Comparison of ENCODE assay signal across 14 mouse cellular contexts in genomic region chr5:74278428-74278827, GRCm38 (mm10).
DNase-seq lines count a peak whose midpoint lies in the region; ATAC-seq and TF ChIP-seq lines count a peak whose summit lies in the region.
"Had no signal": no experiment of that assay in that cellular context is flagged by ENCODE, and none has a peak within 500 bp of the region (broad histone marks: within the 10 kb centered on the region; RNA-seq: fewer than 3 reads in every experiment).

No protein-coding gene starts in this region.

- H3K27me3 ChIP-seq in forebrain, embryonic 11.5 days (ENCODE audit: control insufficient read depth, insufficient read depth, low read length) = no peaks in the 10 kb centered on the region
- no peaks in the 10 kb centered on the region; the same call in 1 of the 2 replicates for H3K27me3 ChIP-seq in forebrain, embryonic 12.5 days
- H3K27me3 ChIP-seq in heart, embryonic 16.5 days (ENCODE audit: control insufficient read depth, insufficient read depth, low read length) = no peaks in the 10 kb centered on the region
- no peaks in the 10 kb centered on the region for H3K27me3 ChIP-seq in testis, adult 2 months (ENCODE audit: control insufficient read depth, insufficient read depth, low read length)
- no peaks in the 10 kb centered on the region for H3K27me3 ChIP-seq in limb, embryonic 12.5 days
- H3K27me3 ChIP-seq: embryonic facial prominence, embryonic 12.5 days had no signal

- TF ChIP-seq POLR2A in testis, adult 2 months (IDR thresholded peaks at IDR 0.05; ENCODE audit: control insufficient read depth, low read depth, low read length) = no peak

- H3K4me3 ChIP-seq in forebrain, embryonic 11.5 days (ENCODE audit: low read depth, low read length) = no peak overlapping the region
- no peak overlapping the region for H3K4me3 ChIP-seq in forebrain, embryonic 12.5 days (replicated peaks)
- no peak overlapping the region for H3K4me3 ChIP-seq in heart, embryonic 16.5 days (ENCODE audit: low read length)
- peak overlapping the region; percentile 20 for H3K4me3 ChIP-seq in testis, adult 2 months (ENCODE audit: control insufficient read depth, low read depth, low read length)
- H3K4me3 ChIP-seq in limb, embryonic 12.5 days (replicated peaks) = no peak overlapping the region
- H3K4me3 ChIP-seq: embryonic facial prominence, embryonic 12.5 days; erythroblast, embryonic 14.5 days; heart, adult 2 months had no signal

- H3K9me3 ChIP-seq in forebrain, embryonic 11.5 days (ENCODE audit: control insufficient read depth, low read length) = no peaks in the 10 kb centered on the region
- no peaks in the 10 kb centered on the region for H3K9me3 ChIP-seq in forebrain, embryonic 12.5 days
- no peaks in the 10 kb centered on the region for H3K9me3 ChIP-seq in heart, embryonic 16.5 days (replicated peaks; ENCODE audit: control insufficient read depth, low read length)
- no peaks in the 10 kb centered on the region for H3K9me3 ChIP-seq in limb, embryonic 12.5 days
- H3K9me3 ChIP-seq: embryonic facial prominence, embryonic 12.5 days had no signal

- no peak overlapping the region for H3K27ac ChIP-seq in forebrain, embryonic 11.5 days (ENCODE audit: low read depth, low read length)
- H3K27ac ChIP-seq in forebrain, embryonic 12.5 days = no peak overlapping the region
- H3K27ac ChIP-seq in heart, embryonic 16.5 days (ENCODE audit: low read length) = no peak overlapping the region
- no peak overlapping the region for H3K27ac ChIP-seq in testis, adult 2 months (ENCODE audit: control insufficient read depth, insufficient read depth, low read depth, low read length)
- H3K27ac ChIP-seq in limb, embryonic 12.5 days = no peak overlapping the region
- H3K27ac ChIP-seq: embryonic facial prominence, embryonic 12.5 days; heart, adult 2 months; hindbrain, embryonic 14.5 days; hindbrain, postnatal 0 days had no signal

- no peaks in the 10 kb centered on the region for H3K36me3 ChIP-seq in forebrain, embryonic 11.5 days (ENCODE audit: control insufficient read depth, insufficient read depth, low read length)
- H3K36me3 ChIP-seq in forebrain, embryonic 12.5 days (replicated peaks) = no peaks in the 10 kb centered on the region
- H3K36me3 ChIP-seq in heart, embryonic 16.5 days (ENCODE audit: control insufficient read depth, insufficient read depth) = no peaks in the 10 kb centered on the region
- no peaks in the 10 kb centered on the region for H3K36me3 ChIP-seq in testis, adult 2 months (ENCODE audit: control insufficient read depth, insufficient read depth, low read length)
- H3K36me3 ChIP-seq in limb, embryonic 12.5 days = no peaks in the 10 kb centered on the region
- H3K36me3 ChIP-seq: embryonic facial prominence, embryonic 12.5 days had no signal

- DNase-seq in forebrain, embryonic 11.5 days (ENCODE audit: low spot score) = peak; percentile 51
- no peak for DNase-seq in heart, postnatal 36 days
- no peak for DNase-seq in testis, postnatal 10 days (ENCODE audit: low spot score)
- DNase-seq in right cerebral cortex, postnatal 4 days = no peak

- no peak overlapping the region for H3K4me2 ChIP-seq in forebrain, embryonic 11.5 days (ENCODE audit: low read depth, low read length, severe bottlenecking)
- no peak overlapping the region for H3K4me2 ChIP-seq in forebrain, embryonic 12.5 days
- no peak overlapping the region for H3K4me2 ChIP-seq in heart, embryonic 16.5 days (ENCODE audit: low read depth, low read length)
- H3K4me2 ChIP-seq in limb, embryonic 12.5 days = no peak overlapping the region
- H3K4me2 ChIP-seq: embryonic facial prominence, embryonic 12.5 days; hindbrain, embryonic 14.5 days had no signal

- H3K4me1 ChIP-seq in forebrain, embryonic 11.5 days (replicated peaks; ENCODE audit: control insufficient read depth, insufficient read depth, low read length) = no peaks in the 10 kb centered on the region
- H3K4me1 ChIP-seq in forebrain, embryonic 12.5 days = no peaks in the 10 kb centered on the region
- peaks cover 22% of the 10 kb centered on the region for H3K4me1 ChIP-seq in heart, embryonic 16.5 days (ENCODE audit: control insufficient read depth, insufficient read depth, low read length)
- H3K4me1 ChIP-seq in testis, adult 2 months (ENCODE audit: control insufficient read depth, insufficient read depth, low read length) = peaks cover 7% of the 10 kb centered on the region
- H3K4me1 ChIP-seq in limb, embryonic 12.5 days (replicated peaks) = peaks cover 22% of the 10 kb centered on the region

- no peak for ATAC-seq in forebrain, embryonic 11.5 days (replicated peaks; ENCODE audit: low FRiP score)
- ATAC-seq in forebrain, embryonic 12.5 days (ENCODE audit: low FRiP score) = no peak
- ATAC-seq in heart, embryonic 16.5 days (replicated peaks; ENCODE audit: extremely low read depth, insufficient read depth, low FRiP score) = no peak
- ATAC-seq in limb, embryonic 12.5 days (ENCODE audit: insufficient number of reproducible peaks, insufficient read depth, low FRiP score, low TSS enrichment, low read depth) = 0 out of 2 replicates have a peak, but pooled peaks have one; percentile 32

- 84% methylated on average over 7 of the region's 7 CpGs for WGBS in forebrain, embryonic 11.5 days
- 81% methylated on average over 7 of the region's 7 CpGs for WGBS in forebrain, embryonic 12.5 days
- WGBS in heart, embryonic 16.5 days = 64% methylated on average over 7 of the region's 7 CpGs
- 84% methylated on average over 7 of the region's 7 CpGs for WGBS in limb, embryonic 12.5 days

- intact Hi-C loops in heart, postnatal 36 days (cut with DNase I) = loop anchor here (5.0 kb wide), 1 partner anchor 81 kb away; the partner anchor contains the start of gene Rasl11b

- no peak overlapping the region for H3K9ac ChIP-seq in forebrain, embryonic 11.5 days (ENCODE audit: low read length)
- no peak overlapping the region for H3K9ac ChIP-seq in forebrain, embryonic 12.5 days
- peak overlapping the region; percentile 13; the same call in 1 of the 2 replicates for H3K9ac ChIP-seq in heart, embryonic 16.5 days (ENCODE audit: low read length)
- no peak overlapping the region for H3K9ac ChIP-seq in limb, embryonic 12.5 days (replicated peaks)
- H3K9ac ChIP-seq: embryonic facial prominence, embryonic 12.5 days; forebrain, postnatal 0 days; hindbrain, embryonic 14.5 days had no signal

- no peak for TF ChIP-seq CTCF in testis, adult 2 months (IDR thresholded peaks at IDR 0.05; ENCODE audit: control insufficient read depth, insufficient read depth, insufficient replicate concordance, low read depth, low read length)
